Mouse (Mus musculus) liver, adult 2 months (tissue): ENCODE data around the gene Get4. TPM values are rescaled to one million over a fixed set of nuclear protein-coding genes. Genes with fewer than 3 reads are reported as not detected.

ENCODE experiments used
- DNase-seq: peaks from one replicate; pipeline ENCODE4 v3.0.0-alpha.2; 2011; ENCODE audit warnings: low read depth, low spot score; ENCODE audit errors: extremely low read depth
- H3K27ac ChIP-seq: fragments of 200-500 bp; replicated peaks from 2 replicates; pipeline ENCODE4 v1.5.1; 2012; ENCODE audit warnings: low read depth, mild to moderate bottlenecking, control low read depth, inconsistent platforms, low read length; ENCODE audit not compliant: insufficient read depth
- H3K27me3 ChIP-seq: fragments of 200-500 bp; 2 replicates; pipeline ENCODE4 v1.6.1; 2012; ENCODE audit warnings: mild to moderate bottlenecking, moderate library complexity, low read length, inconsistent platforms; ENCODE audit not compliant: control insufficient read depth, insufficient read depth
- H3K36me3 ChIP-seq: fragments of 200-500 bp; 2 replicates; pipeline ENCODE4 v1.6.1; 2012; ENCODE audit warnings: low read length, inconsistent platforms; ENCODE audit not compliant: control insufficient read depth, insufficient read depth
- H3K4me1 ChIP-seq: fragments of 200-500 bp; 2 replicates; pipeline ENCODE4 v1.6.1; 2011; ENCODE audit warnings: low read length; ENCODE audit not compliant: control insufficient read depth, insufficient read depth
- H3K4me3 ChIP-seq: fragments of 200-500 bp; 2 replicates; pipeline ENCODE4 v1.5.1; 2011; ENCODE audit warnings: low read depth, mild to moderate bottlenecking, control low read depth, low read length, moderate library complexity; ENCODE audit not compliant: insufficient read depth
- H3K79me2 ChIP-seq: fragments of 200-500 bp; 2 replicates; pipeline ENCODE4 v1.6.1; 2012; ENCODE audit warnings: inconsistent platforms, mild to moderate bottlenecking, low read length, moderate library complexity; ENCODE audit not compliant: control insufficient read depth, insufficient read depth
- H3K9ac ChIP-seq: fragments of 200-500 bp; 2 replicates; pipeline ENCODE4 v1.6.1; 2012; ENCODE audit warnings: low read depth, mild to moderate bottlenecking, control low read depth, inconsistent platforms, low read length
- CTCF ChIP-seq: fragments of 200-500 bp; IDR thresholded peaks from 2 replicates; pipeline ENCODE4 v1.5.1; 2011; ENCODE audit warnings: low read depth, low read length, control low read depth
- POLR2A ChIP-seq: fragments of 200-500 bp; IDR thresholded peaks from 2 replicates; pipeline ENCODE4 v1.6.1; 2011; ENCODE audit warnings: low read length, control low read depth; ENCODE audit not compliant: insufficient read depth; ENCODE audit errors: extremely low read depth
- WGBS: fragments of 180-500 bp; shearing (Covaris S2); methylation state at CpG from one replicate; pipeline ENCODE4 v1.1.7; 2018; 5-methylcytosine and 5-hydroxymethylcytosine counted together
- polyA plus RNA-seq: library from polyadenylated mRNA; depleted of rRNA; stranded (reverse); fragments of >200 nt; gene quantifications from 2 replicates; pipeline ENCODE4 v1.2.3, GENCODE M21; 2012
- total RNA-seq: library from RNA; depleted of rRNA; stranded (reverse); fragments of >200 nt; gene quantifications from 2 replicates; pipeline ENCODE4 v1.2.3, GENCODE M21; 2014

Get4 gene
- total and polyA plus RNA-seq, 2 experiments = 20.9 to 62.3 TPM

DNA sequence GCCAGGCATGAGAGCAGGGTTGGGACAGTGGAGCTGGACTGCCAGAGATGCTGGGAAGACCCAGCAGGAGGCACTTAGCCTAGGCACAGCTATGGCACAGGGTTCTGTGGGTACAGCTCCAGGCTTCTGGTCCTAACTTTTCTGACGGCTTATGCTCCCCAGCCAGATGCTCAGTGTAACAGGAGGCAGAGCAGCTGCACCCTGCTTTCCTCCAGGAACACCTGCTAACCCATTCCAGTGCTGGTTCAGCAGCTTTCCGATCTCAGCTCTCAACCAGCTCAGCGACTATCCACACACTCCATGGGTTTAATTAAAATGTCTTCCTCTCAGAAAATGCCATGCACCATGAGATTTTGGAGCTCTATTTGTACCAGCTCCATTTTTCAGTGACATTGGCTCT is 35.4 kb upstream of the Get4 start:
- WGBS = 91% methylated on average over 3 of the region's 3 CpGs
- no peaks in the 10 kb centered on the region for H3K4me1 ChIP-seq
- no peak overlapping the region for H3K27ac ChIP-seq
- peaks cover 13% of the 10 kb centered on the region for H3K36me3 ChIP-seq
- no peak for DNase-seq
- TF ChIP-seq CTCF (no peak), POLR2A (no peak)
- H3K79me2 ChIP-seq = peaks cover 4% of the 10 kb centered on the region
- H3K9ac ChIP-seq = no peak overlapping the region
- no peaks in the 10 kb centered on the region for H3K27me3 ChIP-seq
- H3K4me3 ChIP-seq = no peak overlapping the region

DNA sequence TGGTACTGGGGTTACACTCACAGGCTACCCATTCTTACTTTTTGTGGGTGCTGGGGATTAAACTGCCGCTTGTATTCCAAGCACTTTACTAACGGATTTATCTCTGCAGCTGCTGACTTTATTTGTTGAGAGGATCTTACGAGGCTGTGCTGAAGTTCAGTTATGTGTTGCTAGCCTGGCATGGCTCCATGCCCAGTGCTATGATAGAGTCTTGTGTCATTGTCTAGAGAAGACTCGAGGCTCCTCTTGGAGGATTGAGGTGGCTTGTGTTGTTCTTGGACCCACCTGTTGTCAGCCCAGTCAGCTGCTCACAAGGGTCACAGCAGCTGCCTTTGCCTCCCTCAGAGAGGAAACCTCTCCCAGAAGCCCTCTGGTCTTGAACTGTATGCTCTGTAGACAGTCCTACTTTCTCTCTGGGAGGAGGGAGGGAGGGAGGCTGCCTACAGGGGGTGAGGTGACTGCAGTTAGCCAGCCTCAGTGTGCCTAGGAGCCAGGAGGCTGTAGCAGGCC is 32.1 kb upstream of the Get4 start:
- no peak for DNase-seq
- no peak overlapping the region for H3K9ac ChIP-seq
- H3K4me1 ChIP-seq = no peaks in the 10 kb centered on the region
- H3K4me3 ChIP-seq = no peak overlapping the region
- H3K36me3 ChIP-seq = peaks cover 15% of the 10 kb centered on the region
- WGBS = 67% methylated on average over 4 of the region's 4 CpGs
- peaks cover 3% of the 10 kb centered on the region; the same call in 1 of the 2 replicates for H3K79me2 ChIP-seq
- no peaks in the 10 kb centered on the region for H3K27me3 ChIP-seq
- H3K27ac ChIP-seq = no peak overlapping the region
- no peak for TF ChIP-seq CTCF

GRCm38 (mm10) chr5:139220610-139221009 is 31.5 kb upstream of the Get4 start:
- Histone ChIP-seq H3K36me3 (peaks cover 14% of the 10 kb centered on the region), H3K4me3 (no peak overlapping the region)
- no peak for TF ChIP-seq POLR2A
- TF ChIP-seq CTCF = no peak

GRCm38 (mm10) chr5:139223331-139223730 is 28.8 kb upstream of the Get4 start:
- no peak overlapping the region for H3K27ac ChIP-seq

More at GRCm38 (mm10) chr5:139220610-139221009, 31.5 kb upstream of the Get4 start:
- Histone ChIP-seq H3K27ac (no peak overlapping the region), H3K4me1 (no peaks in the 10 kb centered on the region), H3K9ac (no peak overlapping the region), H3K27me3 (no peaks in the 10 kb centered on the region), H3K79me2 (no peaks in the 10 kb centered on the region)
- no peak for DNase-seq
- 80% methylated on average over 4 of the region's 4 CpGs for WGBS

DNA sequence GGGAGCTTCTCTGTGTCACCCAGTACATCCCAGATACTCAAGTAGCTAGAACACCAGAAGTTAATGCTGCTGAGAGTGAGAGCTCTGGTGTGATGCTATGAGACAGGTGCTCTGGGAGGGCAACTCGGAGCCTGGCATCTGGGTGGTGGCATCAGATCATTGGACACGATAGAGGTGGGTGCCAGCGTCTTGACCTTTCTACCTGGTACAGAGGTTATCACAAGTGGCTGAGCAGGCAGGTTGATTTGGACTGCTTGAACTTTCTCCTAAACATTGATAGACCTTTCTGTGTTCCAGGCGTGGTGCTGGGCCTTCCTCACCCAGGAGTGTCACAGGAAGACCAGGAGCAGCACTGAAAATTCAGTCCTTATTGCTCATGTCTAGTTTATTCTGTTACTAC is 24.9 kb upstream of the Get4 start:
- TF ChIP-seq CTCF = no peak
- no peak for TF ChIP-seq POLR2A
- peaks cover 19% of the 10 kb centered on the region; the same call in 1 of the 2 replicates for H3K36me3 ChIP-seq
- no peaks in the 10 kb centered on the region for H3K4me1 ChIP-seq

More at GRCm38 (mm10) chr5:139223331-139223730, 28.8 kb upstream of the Get4 start:
- H3K4me1 ChIP-seq = no peaks in the 10 kb centered on the region
- TF ChIP-seq CTCF = no peak
- no peak for TF ChIP-seq POLR2A
- H3K9ac ChIP-seq = no peak overlapping the region
- H3K4me3 ChIP-seq = no peak overlapping the region
- H3K79me2 ChIP-seq = no peaks in the 10 kb centered on the region
- 92% methylated on average over 10 of the region's 10 CpGs for WGBS
- no peak for DNase-seq
- H3K36me3 ChIP-seq = peaks cover 21% of the 10 kb centered on the region
- no peaks in the 10 kb centered on the region for H3K27me3 ChIP-seq

DNA sequence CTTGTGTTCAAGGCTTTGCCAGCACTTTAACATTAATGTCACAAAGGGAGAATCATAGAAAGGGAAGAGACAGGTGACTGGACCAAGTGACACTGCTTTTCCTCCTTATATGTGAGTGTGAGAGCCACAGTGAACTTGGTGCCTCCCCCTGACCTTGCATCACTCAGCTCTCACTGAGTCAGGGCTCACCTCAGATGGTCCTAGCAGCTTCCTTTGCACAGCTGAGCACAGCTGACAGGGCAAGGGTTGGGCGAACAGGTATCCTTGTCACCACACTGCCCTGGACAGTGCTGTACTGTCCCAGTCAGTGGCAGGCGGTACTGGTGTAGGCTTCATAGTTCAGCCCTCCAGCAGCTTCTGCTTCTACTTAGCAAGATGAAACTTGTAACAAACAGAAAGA is 24.5 kb upstream of the Get4 start:
- H3K79me2 ChIP-seq = no peaks in the 10 kb centered on the region
- no peaks in the 10 kb centered on the region for H3K4me1 ChIP-seq
- H3K4me3 ChIP-seq = no peak overlapping the region
- no peak overlapping the region for H3K9ac ChIP-seq
- DNase-seq = no peak
- no peaks in the 10 kb centered on the region for H3K27me3 ChIP-seq
- H3K27ac ChIP-seq = no peak overlapping the region
- peaks cover 19% of the 10 kb centered on the region; the same call in 1 of the 2 replicates for H3K36me3 ChIP-seq
- TF ChIP-seq CTCF (no peak), POLR2A (no peak)
- 98% methylated on average over 2 of the region's 2 CpGs for WGBS

More for the DNA sequence above, 24.9 kb upstream of the Get4 start:
- no peaks in the 10 kb centered on the region for H3K79me2 ChIP-seq
- H3K4me3 ChIP-seq = no peak overlapping the region
- H3K27me3 ChIP-seq = no peaks in the 10 kb centered on the region
- 94% methylated on average over 4 of the region's 4 CpGs for WGBS
- H3K9ac ChIP-seq = no peak overlapping the region
- no peak for DNase-seq
- no peak overlapping the region for H3K27ac ChIP-seq
